Mouse (Mus musculus): ENCODE results near the gene Atp8a2. TPM values are rescaled to one million over a fixed set of nuclear protein-coding genes. Genes with fewer than 3 reads are reported as not detected.

Atp8a2 gene
- polyA plus RNA-seq, 1 experiment: 0.36 TPM

DNA sequence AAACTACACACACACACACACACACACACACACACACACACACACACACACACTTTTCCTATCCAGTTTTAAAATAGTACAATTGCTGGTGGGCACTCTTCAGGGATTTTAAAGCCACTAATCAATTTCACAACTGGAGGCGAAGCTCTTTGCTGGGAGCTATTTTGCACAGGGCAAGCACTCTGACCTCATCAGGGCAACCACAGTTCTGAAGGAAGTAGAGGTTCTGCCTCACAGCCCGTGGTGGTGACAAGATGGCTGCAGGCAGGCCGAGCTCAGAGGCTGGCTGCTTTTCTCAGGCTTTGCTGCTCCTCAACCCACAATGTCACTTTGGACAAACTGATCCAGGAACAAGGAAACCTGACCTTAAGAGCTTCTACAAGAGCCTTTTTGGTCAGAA is 590.0 kb downstream of the Atp8a2 start:
- no peak for DNase-seq
- no peak overlapping the region for H3K27ac ChIP-seq (ENCODE audit: insufficient read depth, low read depth, low read length)
- H3K36me3 ChIP-seq (ENCODE audit: control insufficient read depth, insufficient read depth, low read length): no peaks in the 10 kb centered on the region
- no peaks in the 10 kb centered on the region for H3K4me1 ChIP-seq (ENCODE audit: control insufficient read depth, insufficient read depth, low read length)
- no peaks in the 10 kb centered on the region; the same call in 1 of the 2 replicates for H3K27me3 ChIP-seq (replicated peaks; ENCODE audit: control insufficient read depth, insufficient read depth, low read length)
- WGBS: 39% methylated on average over 3 of the region's 3 CpGs
- TF ChIP-seq POLR2A (IDR thresholded peaks at IDR 0.05; ENCODE audit: low read depth, low read length) (no peak), CTCF (conservative IDR thresholded peaks at IDR 0.05; ENCODE audit: insufficient read depth, insufficient read length, low read depth, low read length) (no peak)
- no peak overlapping the region for H3K4me3 ChIP-seq (ENCODE audit: insufficient read depth, low read depth, low read length)

- H3K36me3 ChIP-seq (ENCODE audit: control insufficient read depth, insufficient read depth, low read length): no peaks in the 10 kb centered on the region
- no peak overlapping the region for H3K4me3 ChIP-seq (ENCODE audit: insufficient read depth, low read depth, low read length)
- H3K27me3 ChIP-seq (replicated peaks; ENCODE audit: control insufficient read depth, insufficient read depth, low read length): no peaks in the 10 kb centered on the region; the same call in 1 of the 2 replicates
- DNase-seq: peak; percentile 70
- H3K4me1 ChIP-seq (ENCODE audit: control insufficient read depth, insufficient read depth, low read length): no peaks in the 10 kb centered on the region
- 11% methylated on average over 5 of the region's 5 CpGs for WGBS
- H3K27ac ChIP-seq (ENCODE audit: insufficient read depth, low read depth, low read length): no peak overlapping the region
- TF ChIP-seq POLR2A (IDR thresholded peaks at IDR 0.05; ENCODE audit: low read depth, low read length) (no peak), CTCF (conservative IDR thresholded peaks at IDR 0.05; ENCODE audit: insufficient read depth, insufficient read length, low read depth, low read length) (peak; percentile 70)
Observed at GRCm38 (mm10) chr14:59605671-59606353, 591.2 kb downstream of the Atp8a2 start.

- peak; percentile 44 for DNase-seq
- TF ChIP-seq POLR2A (IDR thresholded peaks at IDR 0.05; ENCODE audit: low read depth, low read length): no peak
- TF ChIP-seq CTCF (conservative IDR thresholded peaks at IDR 0.05; ENCODE audit: insufficient read depth, insufficient read length, low read depth, low read length): peak; percentile 21; the same call in 1 of the 2 replicates
Observed at GRCm38 (mm10) chr14:59604002-59604645, 592.9 kb downstream of the Atp8a2 start.

DNA sequence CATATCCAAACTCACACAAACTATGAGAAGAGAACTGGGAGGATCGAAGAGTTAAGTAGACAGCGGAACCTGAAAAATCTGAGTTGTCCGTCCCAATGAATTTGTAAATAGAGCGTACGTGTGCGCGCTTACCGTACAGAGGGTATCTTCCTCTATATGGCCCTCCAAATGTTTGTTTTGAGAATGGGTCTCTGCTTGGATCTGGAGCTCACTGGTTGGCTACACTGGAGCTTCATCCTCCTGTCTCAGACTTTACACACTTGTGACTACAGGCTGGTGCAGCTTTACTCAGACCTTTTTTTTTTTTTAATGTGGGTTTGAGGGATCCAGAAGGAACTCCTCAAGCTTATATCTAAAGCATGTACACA is 598.7 kb downstream of the Atp8a2 start:
- TF ChIP-seq CTCF (conservative IDR thresholded peaks at IDR 0.05; ENCODE audit: insufficient read depth, insufficient read length, low read depth, low read length) (no peak), POLR2A (IDR thresholded peaks at IDR 0.05; ENCODE audit: low read depth, low read length) (no peak)
- peak overlapping the region; percentile 96 for H3K4me3 ChIP-seq (ENCODE audit: insufficient read depth, low read depth, low read length)
- WGBS: 3% methylated on average over 8 of the region's 8 CpGs
- DNase-seq: no peak
- peak overlapping the region; percentile 64; the same call in 1 of the 2 replicates for H3K27ac ChIP-seq (ENCODE audit: insufficient read depth, low read depth, low read length)
- H3K36me3 ChIP-seq (ENCODE audit: control insufficient read depth, insufficient read depth, low read length): no peaks in the 10 kb centered on the region
- H3K27me3 ChIP-seq (replicated peaks; ENCODE audit: control insufficient read depth, insufficient read depth, low read length): no peaks in the 10 kb centered on the region
- H3K4me1 ChIP-seq (ENCODE audit: control insufficient read depth, insufficient read depth, low read length): no peaks in the 10 kb centered on the region; the same call in 1 of the 2 replicates

More at GRCm38 (mm10) chr14:59604002-59604645, 592.9 kb downstream of the Atp8a2 start:
- 61% methylated on average over 5 of the region's 5 CpGs for WGBS
- Histone ChIP-seq H3K27ac (ENCODE audit: insufficient read depth, low read depth, low read length) (no peak overlapping the region), H3K36me3 (ENCODE audit: control insufficient read depth, insufficient read depth, low read length) (no peaks in the 10 kb centered on the region), H3K4me3 (ENCODE audit: insufficient read depth, low read depth, low read length) (no peak overlapping the region), H3K27me3 (replicated peaks; ENCODE audit: control insufficient read depth, insufficient read depth, low read length) (no peaks in the 10 kb centered on the region; the same call in 1 of the 2 replicates), H3K4me1 (ENCODE audit: control insufficient read depth, insufficient read depth, low read length) (no peaks in the 10 kb centered on the region)

GRCm38 (mm10) chr14:59597398-59598259 is 599.4 kb downstream of the Atp8a2 start, which contains the start of gene Cdadc1:
TSS of gene Cdadc1 (minus strand) at chr14:59597959.
- DNase-seq: peak; percentile 98
- H3K27me3 ChIP-seq (replicated peaks; ENCODE audit: control insufficient read depth, insufficient read depth, low read length): no peaks in the 10 kb centered on the region
- H3K4me1 ChIP-seq (ENCODE audit: control insufficient read depth, insufficient read depth, low read length): no peaks in the 10 kb centered on the region; the same call in 1 of the 2 replicates
- TF ChIP-seq CTCF (conservative IDR thresholded peaks at IDR 0.05; ENCODE audit: insufficient read depth, insufficient read length, low read depth, low read length) (no peak), POLR2A (IDR thresholded peaks at IDR 0.05; ENCODE audit: low read depth, low read length) (peak; percentile 67)
- no peaks in the 10 kb centered on the region for H3K36me3 ChIP-seq (ENCODE audit: control insufficient read depth, insufficient read depth, low read length)
- peak within 1 kb of the TSS; percentile 96 for H3K4me3 ChIP-seq (ENCODE audit: insufficient read depth, low read depth, low read length)
- WGBS: under 1% methylated on average over 45 of the region's 48 CpGs
- H3K27ac ChIP-seq (ENCODE audit: insufficient read depth, low read depth, low read length): peak within 1 kb of the TSS; percentile 83

GRCm38 (mm10) chr14:59594988-59595387 is 602.0 kb downstream of the Atp8a2 start:
- Histone ChIP-seq H3K4me3 (ENCODE audit: insufficient read depth, low read depth, low read length) (no peak overlapping the region), H3K27me3 (replicated peaks; ENCODE audit: control insufficient read depth, insufficient read depth, low read length) (no peaks in the 10 kb centered on the region), H3K36me3 (ENCODE audit: control insufficient read depth, insufficient read depth, low read length) (no peaks in the 10 kb centered on the region), H3K4me1 (ENCODE audit: control insufficient read depth, insufficient read depth, low read length) (no peaks in the 10 kb centered on the region; the same call in 1 of the 2 replicates), H3K27ac (ENCODE audit: insufficient read depth, low read depth, low read length) (no peak overlapping the region)
- WGBS: 89% methylated on average over 3 of the region's 3 CpGs
- no peak for DNase-seq
- TF ChIP-seq CTCF (conservative IDR thresholded peaks at IDR 0.05; ENCODE audit: insufficient read depth, insufficient read length, low read depth, low read length): no peak
- no peak for TF ChIP-seq POLR2A (IDR thresholded peaks at IDR 0.05; ENCODE audit: low read depth, low read length)

Data from kidney, adult 2 months (tissue).